Comparison of ENCODE assay signal across 8 mouse cellular contexts in the genomic region with DNA sequence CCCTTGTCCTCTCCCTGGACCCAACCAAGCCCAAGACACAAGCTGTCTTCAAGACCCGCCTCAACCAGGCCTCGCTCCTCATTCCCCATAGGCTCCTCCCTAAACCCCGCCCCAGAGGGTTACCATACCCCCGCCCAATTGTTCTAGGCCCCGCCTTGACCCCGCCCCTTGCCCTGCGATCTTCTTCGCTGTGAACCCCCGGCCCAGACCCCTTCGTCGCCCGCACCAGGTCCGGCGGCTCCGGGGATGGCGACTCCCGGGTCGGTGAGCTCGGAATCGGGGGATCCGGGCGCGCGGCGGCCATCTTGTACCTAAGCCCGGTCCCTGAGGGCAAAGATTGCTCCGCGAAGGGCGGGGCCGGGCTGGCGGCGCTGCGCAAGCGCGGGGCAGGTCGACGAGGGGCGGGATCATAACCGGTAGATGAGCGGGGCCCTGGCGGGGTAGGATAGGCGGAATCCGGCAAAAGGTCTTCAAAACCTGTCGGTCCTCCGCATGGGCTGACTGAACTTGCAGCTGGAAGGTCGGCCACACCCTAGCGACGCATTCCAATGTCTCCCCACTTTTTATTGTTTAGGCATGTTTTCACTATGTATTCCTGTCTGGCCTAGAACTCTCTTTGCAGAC. TPM values are rescaled to one million over a fixed set of nuclear protein-coding genes. Genes with fewer than 3 reads are reported as not detected.
A peak's percentile ranks its signal among the peaks of the same experiment; 100 is the strongest.
DNase-seq lines count a peak whose midpoint lies in the region; ATAC-seq and TF ChIP-seq lines count a peak whose summit lies in the region.

A gene (minus strand): TSS at position 338 of the 624 bp plus-strand sequence.

- peak; percentile 96 for DNase-seq in 3134 (ENCODE audit: extremely low read depth, insufficient read length, low spot score)
- peak; percentile 95 to 97 for DNase-seq in adrenal gland, postnatal 36 days
- peak; percentile 96 to 97 for DNase-seq in heart, adult 2 months
- peak; percentile 96 for DNase-seq in kidney, adult 9 months
- DNase-seq in limb, embryonic 14.5 days (ENCODE audit: low spot score) = peak; percentile 93
- DNase-seq in midbrain, postnatal 0 days (ENCODE audit: low spot score) = peak; percentile 93
- peak; percentile 88 to 91 for DNase-seq in spleen, postnatal 14 days (ENCODE audit: low spot score in 2 of 2)

- H3K4me1 ChIP-seq in embryonic facial prominence, embryonic 13.5 days = peaks cover 9% of the 10 kb centered on the region
- H3K4me1 ChIP-seq in heart, adult 2 months (ENCODE audit: control insufficient read depth, insufficient read depth, low read length) = no peaks in the 10 kb centered on the region; the same call in 1 of the 2 replicates
- peaks cover 3% of the 10 kb centered on the region; the same call in 1 of the 2 replicates for H3K4me1 ChIP-seq in limb, embryonic 14.5 days (ENCODE audit: control insufficient read depth, insufficient read depth, low read length)
- H3K4me1 ChIP-seq in midbrain, postnatal 0 days (ENCODE audit: insufficient read depth, low read length) = peaks cover 6% of the 10 kb centered on the region; the same call in 1 of the 2 replicates

- intact Hi-C loops in heart, adult 2 months (cut with DNase I) = loop anchor here (2.0 kb wide), 1 partner anchor 17 kb away; a partner anchor contains a TSS

- peak; percentile 92 for ATAC-seq in embryonic facial prominence, embryonic 13.5 days (ENCODE audit: insufficient number of reproducible peaks, insufficient read depth, low FRiP score, low TSS enrichment, low read depth)
- ATAC-seq in limb, embryonic 14.5 days (ENCODE audit: low FRiP score, low read depth) = peak; percentile 97
- ATAC-seq in midbrain, postnatal 0 days (ENCODE audit: low FRiP score) = peak; percentile 95

- peak within 1 kb of the TSS; percentile 60 for H3K4me2 ChIP-seq in embryonic facial prominence, embryonic 13.5 days
- peak within 1 kb of the TSS; percentile 49 for H3K4me2 ChIP-seq in limb, embryonic 14.5 days (replicated peaks; ENCODE audit: low read depth, low read length, severe bottlenecking)
- peak within 1 kb of the TSS; percentile 59 for H3K4me2 ChIP-seq in midbrain, postnatal 0 days (ENCODE audit: low read depth, low read length, poor library complexity, severe bottlenecking)

- H3K27ac ChIP-seq in embryonic facial prominence, embryonic 13.5 days = peak within 1 kb of the TSS; percentile 97
- peak within 1 kb of the TSS; percentile 98 for H3K27ac ChIP-seq in heart, adult 2 months
- H3K27ac ChIP-seq in limb, embryonic 14.5 days (replicated peaks; ENCODE audit: low read depth, low read length) = peak within 1 kb of the TSS; percentile 85
- peak within 1 kb of the TSS; percentile 94 for H3K27ac ChIP-seq in midbrain, postnatal 0 days (ENCODE audit: low read depth, low read length)

- TF ChIP-seq EP300 in heart, adult 2 months (IDR thresholded peaks at IDR 0.05; ENCODE audit: insufficient read depth, low read depth, low read length) = 0 out of 2 replicates have a peak, but pooled peaks have one; percentile 12

- H3K4me3 ChIP-seq in embryonic facial prominence, embryonic 13.5 days = peak within 1 kb of the TSS; percentile 61
- H3K4me3 ChIP-seq in heart, adult 2 months = peak within 1 kb of the TSS; percentile 98
- H3K4me3 ChIP-seq in limb, embryonic 14.5 days (replicated peaks; ENCODE audit: low read length) = peak within 1 kb of the TSS; percentile 50
- peak within 1 kb of the TSS; percentile 59 for H3K4me3 ChIP-seq in midbrain, postnatal 0 days (ENCODE audit: low read depth, low read length)

- H3K9ac ChIP-seq in embryonic facial prominence, embryonic 13.5 days = peak within 1 kb of the TSS; percentile 81
- peak within 1 kb of the TSS; percentile 91 for H3K9ac ChIP-seq in heart, adult 2 months (ENCODE audit: low read depth, low read length)
- peak within 1 kb of the TSS; percentile 64 for H3K9ac ChIP-seq in limb, embryonic 14.5 days (ENCODE audit: low read depth, low read length, severe bottlenecking)
- H3K9ac ChIP-seq in midbrain, postnatal 0 days (replicated peaks; ENCODE audit: low read length, poor library complexity, severe bottlenecking) = peak within 1 kb of the TSS; percentile 92

- peaks cover 48% of the 10 kb centered on the region for H3K36me3 ChIP-seq in embryonic facial prominence, embryonic 13.5 days
- no peaks in the 10 kb centered on the region; the same call in 1 of the 2 replicates for H3K36me3 ChIP-seq in heart, adult 2 months (ENCODE audit: control insufficient read depth, insufficient read depth, low read length)
- peaks cover 33% of the 10 kb centered on the region for H3K36me3 ChIP-seq in limb, embryonic 14.5 days (ENCODE audit: control insufficient read depth, insufficient read depth, low read length)
- peaks cover 21% of the 10 kb centered on the region for H3K36me3 ChIP-seq in midbrain, postnatal 0 days (ENCODE audit: insufficient read depth, low read length)

- peak; percentile 81 for TF ChIP-seq POLR2A in heart, adult 2 months (IDR thresholded peaks at IDR 0.05; ENCODE audit: insufficient read depth, low read depth, low read length)
- TF ChIP-seq POLR2A in limb, embryonic 14.5 days (IDR thresholded peaks at IDR 0.05; ENCODE audit: borderline replicate concordance, extremely low read depth, insufficient read depth, insufficient read length) = 0 out of 2 replicates have a peak, but pooled peaks have one; percentile 11

- under 1% methylated on average over 48 of the region's 48 CpGs for WGBS in embryonic facial prominence, embryonic 13.5 days
- WGBS in heart, adult 2 months = under 1% methylated on average over 48 of the region's 48 CpGs
- 0% methylated on average over 39 of the region's 48 CpGs for WGBS in limb, embryonic 14.5 days
- WGBS in midbrain, postnatal 0 days = under 1% methylated on average over 46 of the region's 48 CpGs

- H3K9me3 ChIP-seq in embryonic facial prominence, embryonic 13.5 days = peaks cover 14% of the 10 kb centered on the region
- H3K9me3 ChIP-seq in limb, embryonic 14.5 days (ENCODE audit: control insufficient read depth, low read length) = peaks cover 7% of the 10 kb centered on the region; the same call in 1 of the 2 replicates
- H3K9me3 ChIP-seq in midbrain, postnatal 0 days (ENCODE audit: low read length) = no peaks in the 10 kb centered on the region

- TF ChIP-seq CTCF in heart, adult 2 months (IDR thresholded peaks at IDR 0.05) = peak; percentile 3; the same call in 1 of the 2 replicates
- peak; percentile 8; the same call in 1 of the 2 replicates for TF ChIP-seq CTCF in midbrain, postnatal 0 days (IDR thresholded peaks at IDR 0.05)

- H3K27me3 ChIP-seq in embryonic facial prominence, embryonic 13.5 days = no peaks in the 10 kb centered on the region
- H3K27me3 ChIP-seq in heart, adult 2 months (ENCODE audit: control insufficient read depth, insufficient read depth, low read length) = no peaks in the 10 kb centered on the region
- H3K27me3 ChIP-seq in limb, embryonic 14.5 days (ENCODE audit: control insufficient read depth, insufficient read depth, low read length) = no peaks in the 10 kb centered on the region
- no peaks in the 10 kb centered on the region for H3K27me3 ChIP-seq in midbrain, postnatal 0 days (ENCODE audit: insufficient read depth, low read length)

- H3K79me2 ChIP-seq in heart, adult 2 months (replicated peaks; ENCODE audit: control insufficient read depth, insufficient read depth, low read length) = no peaks in the 10 kb centered on the region

RNA-seq across cellular contexts. Expression of the gene that starts here (rescaled TPM):
- total RNA-seq in adrenal gland, postnatal 36 days (2021) = 1 to 10 TPM; 3.8 to 4.5 TPM
- polyA plus RNA-seq in embryonic facial prominence, embryonic 13.5 days (2015; fragmentation: Nextera tagmentation; extraction: Ambion mirVana) = 5.6 and 5.9 TPM in 2 replicates
- total RNA-seq in heart, adult 2 months (2021) = 1 to 10 TPM; 5.0 to 5.6 TPM
- polyA plus RNA-seq in heart, adult 2 months (2012; rRNA removed) = 6.7 and 7.0 TPM in 2 replicates
- polyA plus RNA-seq in limb, embryonic 14.5 days (2012; rRNA removed) = 6.5 and 6.8 TPM in 2 replicates
- 5.6 and 6.3 TPM in 2 replicates for polyA plus RNA-seq in limb, embryonic 14.5 days (2014; fragmentation: Nextera tagmentation; extraction: Ambion mirVana)
- total RNA-seq in midbrain, postnatal 0 days (2014; rRNA removed) = 5.0 and 8.0 TPM in 2 replicates
- polyA plus RNA-seq in midbrain, postnatal 0 days (2015; fragmentation: Nextera tagmentation; extraction: Ambion mirVana) = 4.3 and 5.4 TPM in 2 replicates

Comparison
In these comparisons a context has a peak if more than half of its experiments do, and no peak if none do; other contexts are left out.
1. Peak in every context shown above with its lines: DNase-seq, ATAC-seq, H3K4me3 ChIP-seq and H3K27ac ChIP-seq.